Mouse (Mus musculus): ENCODE results near the gene Cyp2b9.
"Not testable (repeated sequence)": the region's sequence is repeated elsewhere in the genome, so short reads cannot be mapped to it uniquely, and the experiment has no call there.

The Cyp2b9 gene

DNA sequence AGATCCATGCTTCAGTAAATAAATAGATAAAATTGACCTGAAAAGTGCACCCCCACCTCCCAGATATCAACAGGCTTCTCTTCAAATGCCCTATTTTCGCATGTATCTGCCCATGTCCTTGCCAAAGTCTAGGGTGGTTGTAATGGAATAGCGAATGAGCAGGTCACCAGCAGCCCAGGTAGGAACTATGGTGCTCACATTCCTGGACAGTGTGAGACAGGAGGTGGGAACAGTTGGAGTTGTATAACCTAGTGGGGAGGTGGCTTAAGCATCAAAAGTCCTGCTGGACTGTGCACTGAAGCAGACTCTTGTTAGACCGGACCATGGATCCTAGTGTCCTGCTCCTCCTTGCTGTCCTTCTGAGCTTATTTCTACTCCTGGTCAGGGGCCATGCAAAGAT lies at the start of gene Cyp2b9:
Cyp2b9 (plus strand) TSS at position 301 of the 400 bp plus-strand sequence.
- not testable (repeated sequence) for DNase-seq (ENCODE audit: low spot score)

DNA sequence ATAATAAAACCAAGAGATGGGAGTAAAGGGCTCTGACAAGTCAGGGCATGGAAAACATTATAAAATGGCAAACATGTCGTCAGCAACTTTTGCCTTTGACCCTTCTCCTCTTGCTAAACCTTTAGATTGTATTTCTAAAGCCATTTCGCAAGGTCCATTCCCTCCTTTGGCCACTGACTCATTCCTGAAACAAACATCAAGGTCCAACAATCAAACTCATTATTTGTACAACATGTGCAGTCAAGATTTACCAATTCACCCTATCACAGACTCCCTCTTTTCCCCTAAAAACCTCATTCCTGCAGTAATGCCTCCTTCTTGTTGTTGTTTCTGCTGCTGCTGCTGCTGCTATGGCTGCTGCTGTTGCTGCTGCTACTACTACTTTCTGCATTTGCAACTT lies 33.6 kb upstream of the Cyp2b9 start:
- not testable (repeated sequence) for DNase-seq (ENCODE audit: low spot score)

DNA sequence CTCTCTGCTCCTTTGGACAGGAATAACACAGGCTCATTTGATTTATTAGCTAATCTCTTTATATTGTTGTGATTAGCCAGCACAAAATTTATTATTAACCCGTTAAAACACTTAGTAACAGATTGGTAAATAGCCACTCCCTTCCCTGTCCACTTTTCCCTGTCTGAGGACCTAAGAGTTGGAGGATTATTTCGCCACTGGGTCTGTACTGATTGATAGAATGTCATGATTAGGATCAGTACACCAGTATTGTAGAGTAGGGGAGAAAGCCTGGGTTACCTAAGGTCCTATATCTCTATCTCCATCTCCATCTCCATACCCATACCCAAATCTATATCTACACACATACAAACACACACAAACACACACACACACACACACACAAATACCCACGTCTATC lies 29.6 kb upstream of the Cyp2b9 start:
- DNase-seq (ENCODE audit: low spot score): not testable (repeated sequence)

DNA sequence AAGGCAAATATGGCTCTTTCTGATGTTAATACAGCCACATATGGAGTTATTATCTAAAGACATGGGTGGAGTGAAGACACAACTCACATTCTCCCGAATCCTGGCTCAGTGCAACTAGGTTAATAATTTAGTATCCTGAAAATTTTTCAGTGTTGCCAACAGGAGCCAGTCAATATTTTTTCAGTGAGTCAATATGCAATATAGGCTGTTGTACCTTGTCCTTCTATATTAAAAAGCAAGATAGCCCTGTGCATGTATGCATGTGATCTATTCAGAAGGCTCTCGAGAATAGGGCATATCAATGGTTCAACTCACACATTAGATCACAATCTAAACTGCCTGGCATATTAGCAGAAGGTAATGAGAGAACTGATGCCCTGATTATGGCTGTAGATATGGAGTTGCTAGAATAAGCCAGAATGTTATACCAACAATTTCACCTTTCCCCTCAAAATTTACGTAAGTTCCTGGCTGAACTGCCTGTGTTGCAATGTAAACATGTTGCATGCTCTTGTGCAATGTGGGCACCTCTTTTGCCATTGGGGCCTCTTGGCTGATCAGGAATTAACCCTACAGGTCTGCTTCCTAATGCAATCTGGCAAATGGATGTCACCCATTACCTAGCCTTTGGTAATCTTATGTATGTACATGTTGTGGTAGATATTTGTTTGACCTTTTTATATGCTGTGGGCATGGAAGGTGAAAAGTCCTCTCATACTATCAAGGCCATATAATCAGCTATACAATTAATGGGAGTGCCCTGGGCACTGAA lies 4.3 kb upstream of the Cyp2b9 start:
- not testable (repeated sequence) for DNase-seq (ENCODE audit: low spot score)

DNA sequence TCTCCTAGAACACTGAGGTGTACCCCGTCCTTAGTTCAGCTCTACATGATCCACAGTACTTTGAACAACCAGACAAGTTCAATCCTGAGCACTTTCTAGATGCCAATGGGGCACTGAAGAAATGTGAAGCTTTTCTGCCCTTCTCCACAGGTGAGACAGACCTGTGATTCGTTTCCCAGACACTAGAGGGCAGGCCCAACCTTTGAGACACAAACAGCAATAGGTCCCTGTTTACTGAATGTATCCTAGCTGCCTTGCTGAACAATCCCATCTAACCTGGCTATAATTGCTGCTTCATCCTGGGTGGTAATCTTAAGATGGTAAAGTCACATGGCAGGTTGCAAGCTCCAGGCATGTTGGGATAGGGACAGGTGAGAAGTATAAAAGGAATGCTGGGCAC lies 27.9 kb downstream of the Cyp2b9 start:
- no peak for DNase-seq (ENCODE audit: low spot score)

DNA sequence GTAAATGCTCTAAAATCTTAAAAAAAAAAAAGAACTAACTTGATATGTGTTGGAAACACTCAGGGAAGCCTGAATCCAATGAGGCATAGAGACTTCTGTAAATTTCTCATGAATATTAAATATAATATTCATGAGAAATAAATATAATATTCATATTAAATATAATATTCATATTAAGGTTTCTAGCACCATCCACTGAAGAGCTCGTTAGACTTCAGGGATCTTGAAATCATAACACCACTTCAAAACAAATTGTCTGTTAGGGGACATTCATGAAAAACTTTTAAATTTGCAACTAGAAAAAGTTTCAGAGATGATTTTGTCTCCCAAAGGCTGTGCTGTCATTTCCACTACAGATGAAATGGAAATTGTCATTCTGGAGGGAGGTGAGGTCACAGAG lies 86.8 kb downstream of the Cyp2b9 start, which contains the start of gene Vmn1r184:
Vmn1r184 (plus strand) TSS at position 301 of the 400 bp plus-strand sequence.
- DNase-seq (ENCODE audit: low spot score): not testable (repeated sequence)

Data from spleen, adult 12 weeks (tissue).